Mouse (Mus musculus) left cerebral cortex, postnatal 14 days (tissue): ENCODE data around the gene Ephb1. TPM values are rescaled to one million over a fixed set of nuclear protein-coding genes. Genes with fewer than 3 reads are reported as not detected.

Experiments
- DNase-seq, 2 experiments: peaks; one replicate each; pipeline ENCODE4 v3.0.0; 2021 to 2022; ENCODE audit warnings: low spot score in 2 of 2, mixed read lengths in 1 of 2
- intact Hi-C: fragments of 180-260 bp; cut with DNase I; formaldehyde crosslinking; loops from one replicate; pipeline ENCODE4 v1.15.1; 2025
- total RNA-seq, 2 experiments: library from RNA; stranded (reverse); gene quantifications; 2 replicates each; pipeline ENCODE4 v1.2.3; 2021

The Ephb1 gene
- total RNA-seq, 2 experiments from 2014 or later: 39.2 to 40.5 TPM

DNA sequence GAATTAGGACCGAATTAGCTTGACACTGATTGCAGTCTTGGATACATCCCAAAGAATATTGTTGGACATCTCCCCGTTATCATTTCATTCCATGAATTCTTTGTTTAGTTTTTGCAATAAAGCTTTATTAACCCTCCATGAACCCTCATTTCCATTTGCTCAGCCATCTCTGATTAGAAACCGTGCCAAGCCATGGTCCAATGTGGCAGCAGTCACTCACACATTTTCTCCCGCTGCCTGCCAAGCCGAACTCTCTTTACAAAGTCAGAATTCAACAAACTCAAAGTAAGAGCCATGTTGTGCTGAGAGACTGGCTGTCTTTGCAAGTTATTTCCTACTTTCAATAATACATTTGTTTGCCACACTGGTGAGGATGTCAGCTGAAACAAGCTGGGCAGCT lies 84.0 kb downstream of the Ephb1 start:
- intact Hi-C loops: loop anchor here (5.0 kb wide), 1 partner anchor 82 kb away; the partner anchor contains the start of gene Ephb1
- DNase-seq: no peak

- DNase-seq: peak in 1 of 2 experiments; percentile 40
- intact Hi-C loops: no loop called here
Observed at GRCm38 (mm10) chr9:102267311-102268027, 87.0 kb downstream of the Ephb1 start.

DNA sequence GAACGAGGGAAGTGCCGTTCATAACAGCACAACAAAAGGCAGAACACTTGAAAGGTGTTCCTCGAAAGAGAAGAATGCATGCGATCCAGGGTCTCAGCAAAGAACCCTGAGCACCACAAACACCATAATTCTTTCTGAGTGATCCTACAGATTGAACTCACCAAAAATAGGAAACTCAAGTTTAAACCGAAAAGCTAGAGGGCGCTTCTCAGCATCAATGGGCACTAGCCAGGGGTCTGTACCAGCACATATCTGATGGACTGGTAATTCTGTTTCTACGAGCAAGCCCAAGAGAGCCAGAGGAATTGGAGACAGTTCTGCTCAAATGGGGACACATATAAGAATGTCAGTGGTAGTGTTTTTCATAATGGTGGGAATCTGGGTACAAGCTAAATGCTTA lies 90.7 kb downstream of the Ephb1 start:
- intact Hi-C loops: no loop called here
- DNase-seq: no peak

DNA sequence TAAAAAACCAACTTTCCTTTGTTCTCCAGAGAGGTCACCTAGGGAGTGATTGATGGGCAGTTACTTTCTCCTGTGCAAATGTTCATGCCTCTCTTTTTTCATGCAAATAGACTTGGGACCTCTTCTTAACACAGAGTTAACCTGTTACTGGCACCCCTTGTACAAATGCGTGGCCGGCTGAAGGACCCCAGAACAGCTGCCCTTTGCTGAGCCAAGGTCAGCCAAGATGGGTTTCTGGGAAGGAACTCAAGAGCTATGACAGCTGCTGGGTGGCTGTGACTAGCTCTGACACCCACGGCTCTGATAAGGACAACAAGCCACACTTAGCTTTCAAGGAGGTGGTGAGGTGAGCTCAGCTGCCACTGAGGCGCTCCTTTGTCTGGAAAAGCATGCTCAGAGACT lies 92.4 kb downstream of the Ephb1 start:
- intact Hi-C loops: no loop called here

DNA sequence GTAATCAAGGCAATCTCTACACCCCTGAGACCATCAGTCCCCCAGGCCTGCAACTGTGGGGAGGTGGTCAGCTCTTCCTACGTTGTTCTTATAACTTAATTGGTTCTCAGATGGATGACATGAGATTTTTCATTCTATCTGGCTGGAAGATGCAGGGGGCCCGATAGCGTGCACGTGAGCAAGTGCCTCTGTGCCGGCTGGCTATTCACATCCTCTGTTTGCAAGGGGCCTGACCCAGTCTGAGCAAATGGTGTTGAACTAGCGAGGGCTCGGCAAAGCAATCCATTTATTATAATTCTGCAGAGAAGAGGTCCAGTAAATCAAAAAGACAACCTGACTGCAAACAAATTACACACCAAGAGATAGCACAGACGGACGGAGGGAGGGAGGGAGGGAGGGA lies 93.0 kb downstream of the Ephb1 start:
- DNase-seq: no peak
- intact Hi-C loops: no loop called here

More for the DNA sequence above, 92.4 kb downstream of the Ephb1 start:
- no peak for DNase-seq

- no peak for DNase-seq
- intact Hi-C loops: no loop called here
Observed at GRCm38 (mm10) chr9:102256407-102256806, 98.1 kb downstream of the Ephb1 start.

GRCm38 (mm10) chr9:102255803-102256202 lies 98.7 kb downstream of the Ephb1 start:
- DNase-seq: no peak
- intact Hi-C loops: no loop called here

DNA sequence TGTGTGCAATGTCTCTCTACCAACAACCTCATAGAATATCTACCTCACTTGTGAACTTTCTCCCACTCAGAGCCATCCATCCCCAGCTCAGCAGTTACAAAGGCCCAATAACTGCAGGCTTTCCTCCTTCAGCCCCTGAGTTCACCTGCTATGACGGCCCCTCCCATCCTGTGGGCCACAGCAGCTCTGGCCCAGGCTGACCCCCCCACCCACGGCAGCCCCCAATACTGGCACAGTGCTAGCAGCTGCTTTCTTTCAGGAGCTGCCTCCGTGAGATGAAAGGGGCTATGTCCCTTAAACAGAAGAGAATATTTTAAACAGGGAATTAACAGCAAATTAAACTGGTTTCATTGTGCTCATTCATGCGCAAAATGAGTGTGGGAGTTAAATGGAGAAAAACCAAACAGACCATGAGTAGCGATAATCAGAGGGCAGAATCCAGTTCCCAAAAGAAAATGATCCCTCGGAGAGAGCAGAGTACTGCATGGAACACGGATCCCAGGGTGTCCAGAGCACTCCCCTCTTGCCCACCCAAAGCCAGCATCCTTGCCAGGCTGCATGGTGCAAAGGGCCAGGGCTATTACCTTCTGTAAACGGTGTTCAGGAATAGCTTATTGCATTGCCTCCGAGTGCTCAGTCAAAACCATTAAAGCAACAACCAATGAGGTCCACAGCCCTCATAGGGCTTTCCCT lies 105.2 kb downstream of the Ephb1 start:
- intact Hi-C loops: no loop called here
- DNase-seq: no peak

- intact Hi-C loops: no loop called here
- no peak for DNase-seq
Observed at GRCm38 (mm10) chr9:102245551-102245950, 108.9 kb downstream of the Ephb1 start.

DNA sequence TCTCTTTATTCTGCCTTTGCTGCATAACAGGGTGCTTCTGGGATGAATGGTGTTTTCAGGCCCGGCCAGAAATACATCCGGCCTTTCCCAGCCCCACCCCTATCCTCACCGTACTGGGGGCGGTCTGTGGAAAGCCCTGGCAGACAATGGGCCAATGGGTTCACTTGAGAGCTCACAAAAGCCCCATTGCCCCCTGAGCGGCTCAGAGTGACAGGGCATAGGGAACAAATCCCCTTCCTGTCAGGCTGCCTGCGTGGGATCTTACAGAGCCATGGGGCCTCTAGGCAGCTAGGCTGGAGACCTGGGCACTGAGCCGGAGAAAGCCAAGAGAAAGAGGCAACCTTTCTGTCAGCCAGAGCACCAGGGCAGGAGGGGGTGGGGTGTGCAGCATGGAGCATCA lies 111.2 kb downstream of the Ephb1 start:
- intact Hi-C loops: no loop called here
- no peak for DNase-seq

DNA sequence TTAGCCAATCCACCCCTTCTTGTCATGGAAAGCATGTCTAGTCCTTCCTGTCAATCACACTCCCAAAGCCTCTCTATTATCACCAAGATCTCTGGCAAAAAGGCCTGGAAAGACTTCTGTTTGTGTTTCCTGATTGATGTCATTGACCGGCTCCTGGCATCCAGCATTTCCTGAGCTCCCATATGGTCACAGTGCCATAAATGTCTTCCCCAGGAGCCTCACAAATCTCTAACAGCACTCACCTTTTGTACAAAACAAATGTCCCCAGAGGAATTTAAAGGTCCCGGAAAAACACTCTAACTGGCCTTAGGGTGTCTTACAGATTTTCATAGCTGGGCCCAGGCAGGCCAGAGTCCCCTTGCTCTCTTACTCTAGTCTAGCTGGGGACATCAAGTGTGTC lies 112.9 kb downstream of the Ephb1 start:
- intact Hi-C loops: no loop called here
- DNase-seq: no peak

GRCm38 (mm10) chr9:102240215-102240614 lies 114.3 kb downstream of the Ephb1 start:
- no peak for DNase-seq

DNA sequence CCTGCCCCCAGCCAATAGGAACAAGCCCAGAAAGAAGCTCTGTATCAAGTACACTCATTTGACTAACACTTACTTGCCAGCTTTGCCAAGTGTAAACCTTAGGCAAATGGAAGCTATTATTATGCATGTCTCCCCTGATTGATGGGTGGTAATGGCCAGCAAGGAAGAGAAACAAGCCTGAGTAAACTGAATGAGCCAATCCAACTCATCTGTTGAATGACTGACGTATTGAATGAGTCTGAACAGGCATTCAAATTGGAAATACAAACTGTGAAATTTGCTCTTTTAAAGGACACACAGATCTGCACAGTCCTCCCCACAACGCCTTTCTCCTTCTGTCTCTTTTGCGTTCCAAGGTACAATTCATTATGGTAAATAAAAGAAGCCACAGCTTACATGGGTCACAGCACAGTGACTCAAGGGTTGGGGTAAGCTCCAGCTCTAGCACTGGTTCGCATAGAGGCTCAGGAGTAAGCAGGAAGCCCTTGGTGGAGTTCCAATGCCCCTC lies 119.0 kb downstream of the Ephb1 start:
- DNase-seq: no peak
- intact Hi-C loops: no loop called here

More at GRCm38 (mm10) chr9:102240215-102240614, 114.3 kb downstream of the Ephb1 start:
- intact Hi-C loops: no loop called here

- intact Hi-C loops: no loop called here
- DNase-seq: no peak
Observed at GRCm38 (mm10) chr9:102231248-102231647, 123.2 kb downstream of the Ephb1 start.

DNA sequence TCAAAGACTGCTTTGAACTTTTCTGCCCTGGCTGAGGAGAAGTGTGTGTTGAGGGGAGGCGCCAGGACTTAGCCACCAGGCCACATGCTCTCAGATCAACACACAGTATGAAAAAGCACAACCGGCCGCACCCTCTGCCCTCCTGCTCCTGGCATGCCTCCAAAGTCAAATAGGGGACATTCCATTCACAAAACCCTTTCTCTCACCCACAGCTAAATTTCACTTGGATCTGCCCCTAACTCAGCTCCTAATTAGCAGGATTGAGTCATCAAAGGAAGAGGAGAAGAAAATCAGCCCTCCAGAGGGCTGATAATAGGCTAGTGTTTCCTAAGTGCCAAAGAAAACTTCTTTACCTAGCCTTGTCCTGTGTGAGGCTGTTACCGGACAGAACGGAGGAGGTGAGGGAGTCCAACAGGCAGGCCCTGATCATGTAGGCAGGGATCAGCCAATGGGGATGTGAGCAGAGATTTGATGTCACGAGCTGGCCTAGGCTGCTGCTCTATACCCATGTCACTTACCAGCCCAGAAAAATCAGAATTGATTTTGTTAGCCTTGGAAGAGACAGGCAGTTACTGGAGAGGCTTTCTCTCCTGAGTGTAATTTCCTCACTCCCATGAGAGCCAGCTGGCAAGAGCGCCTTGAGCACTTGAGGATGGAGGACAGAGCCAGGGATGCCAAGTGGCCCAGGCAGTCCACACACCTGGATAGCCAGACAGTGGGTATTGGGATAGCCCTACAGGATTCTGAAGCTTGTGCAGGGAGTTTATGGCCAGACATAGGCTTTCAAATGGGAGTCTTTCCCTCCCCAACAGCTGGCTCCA lies 137.5 kb downstream of the Ephb1 start:
- intact Hi-C loops: no loop called here

DNA sequence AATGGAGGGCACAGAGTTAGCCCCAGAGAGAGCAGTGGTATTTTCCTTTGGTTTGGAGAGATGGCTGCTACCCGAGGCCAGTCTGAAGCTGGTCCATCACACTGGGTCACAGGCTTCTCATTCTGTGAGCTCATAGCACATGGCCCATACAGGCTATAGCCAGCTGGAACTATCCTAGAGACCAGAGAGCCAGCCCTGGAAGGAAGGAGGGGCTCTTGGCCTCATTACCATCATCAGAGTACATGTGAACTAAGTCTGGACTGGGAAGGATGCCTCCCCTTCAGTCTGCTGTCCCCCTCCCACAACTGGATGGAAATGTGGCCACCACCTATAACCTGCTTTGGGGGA lies 142.5 kb downstream of the Ephb1 start:
- intact Hi-C loops: no loop called here

More for the DNA sequence above, 137.5 kb downstream of the Ephb1 start:
- DNase-seq: peak in 1 of 2 experiments; percentile 9

GRCm38 (mm10) chr9:102211296-102212035 lies 143.0 kb downstream of the Ephb1 start:
- intact Hi-C loops: no loop called here
- DNase-seq: peak; percentile 17 to 62

More for the DNA sequence above, 142.5 kb downstream of the Ephb1 start:
- DNase-seq: no peak

DNA sequence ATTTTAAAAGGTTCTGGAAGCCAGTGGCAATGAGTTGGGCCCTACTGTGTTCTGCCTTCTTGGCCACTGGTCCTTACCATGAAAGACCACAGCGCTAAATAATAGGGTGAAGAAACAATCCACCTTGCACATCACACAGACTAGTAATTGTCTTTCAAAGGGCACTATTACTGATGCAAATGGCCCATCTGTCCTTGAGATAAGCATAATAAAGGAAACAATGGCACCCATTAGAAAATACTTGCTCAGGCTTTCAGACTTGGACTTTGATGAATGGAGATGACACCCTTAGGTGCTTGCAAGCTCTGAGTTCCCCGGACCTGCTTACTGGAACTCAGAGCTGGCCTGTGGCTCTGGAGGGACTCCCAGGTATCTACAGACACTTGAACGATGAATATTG lies 149.0 kb downstream of the Ephb1 start:
- DNase-seq: no peak
- intact Hi-C loops: no loop called here

GRCm38 (mm10) chr9:102201867-102202266 lies 152.6 kb downstream of the Ephb1 start:
- intact Hi-C loops: no loop called here
- no peak for DNase-seq
